Mouse (Mus musculus): ENCODE measurements around the gene Clock.

- no peak for TF ChIP-seq POLR2A (IDR thresholded peaks at IDR 0.05; ENCODE audit: borderline replicate concordance, control insufficient read depth, low read depth, low read length)
- no peak for TF ChIP-seq CTCF (IDR thresholded peaks at IDR 0.05; ENCODE audit: control insufficient read depth, insufficient read depth, low read length)
These were observed 1.7 kb upstream of the Clock start for GRCm38 (mm10) chr5:76306261-76306660.
